Mouse (Mus musculus) ES-E14 (cell line): ENCODE results near the gene Dctn2.

ENCODE experiments used
- CHD2 ChIP-seq: IDR thresholded peaks from 2 replicates; pipeline ENCODE4 v1.6.1; 2014; ENCODE audit warnings: mild to moderate bottlenecking, low read depth, low read length, inconsistent platforms
- HCFC1 ChIP-seq: IDR thresholded peaks from 2 replicates; pipeline ENCODE4 v1.6.1; 2012; ENCODE audit warnings: low read length, inconsistent platforms, borderline replicate concordance; ENCODE audit not compliant: insufficient read depth
- MAFK ChIP-seq: IDR thresholded peaks from 2 replicates; pipeline ENCODE4 v1.6.1; 2014; ENCODE audit warnings: mild to moderate bottlenecking, low read depth, low read length, inconsistent platforms; ENCODE audit not compliant: insufficient read depth
- ZC3H11A ChIP-seq: IDR thresholded peaks from 2 replicates; pipeline ENCODE4 v1.6.1; 2012; ENCODE audit warnings: low read depth, mild to moderate bottlenecking, inconsistent platforms, low read length, borderline replicate concordance
- ZNF384 ChIP-seq: IDR thresholded peaks from 2 replicates; pipeline ENCODE4 v1.6.1; 2012; ENCODE audit warnings: low read depth, low read length, inconsistent platforms

- no peak for TF ChIP-seq HCFC1
- TF ChIP-seq ZNF384, result no peak
- TF ChIP-seq MAFK, result no peak
- no peak for TF ChIP-seq CHD2
- TF ChIP-seq ZC3H11A, result no peak
These were observed 39.0 kb upstream of the Dctn2 start for GRCm38 (mm10) chr10:127227163-127227562.
